Mouse (Mus musculus): ENCODE results near the gene Chchd3.

DNA sequence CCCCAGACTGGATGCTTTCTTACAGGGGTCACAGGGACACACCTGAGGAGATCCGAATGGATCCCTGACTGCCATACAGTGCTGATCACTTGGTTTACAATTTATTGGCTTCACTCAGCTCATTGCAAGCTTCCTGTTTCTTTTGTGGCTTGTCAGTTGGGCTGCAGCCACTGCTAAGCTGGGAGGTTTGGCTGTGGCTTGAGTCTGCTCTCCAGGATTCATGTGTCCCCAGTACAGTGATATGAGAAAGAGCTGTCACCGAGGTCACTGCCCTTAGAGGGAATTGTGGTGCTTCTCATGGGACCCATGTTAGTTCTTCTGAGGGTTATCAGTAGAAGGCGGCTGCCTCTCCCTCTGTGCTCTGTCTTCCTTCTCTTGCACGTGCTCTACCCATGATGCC, 277.0 kb downstream of the Chchd3 start:
- no peak for TF ChIP-seq CTCF (IDR thresholded peaks at IDR 0.05)
- no peak for TF ChIP-seq EP300 (IDR thresholded peaks at IDR 0.05)
